Mouse (Mus musculus) liver, embryonic 12.5 days (tissue): ENCODE measurements around the gene Vezf1. TPM values are rescaled to one million over a fixed set of nuclear protein-coding genes. Genes with fewer than 3 reads are reported as not detected.

Source experiments
- polyA plus RNA-seq: library from polyadenylated mRNA; unstranded; fragments of >200 nt; fragmentation: Nextera tagmentation; extraction: Ambion mirVana; gene quantifications from 2 replicates; pipeline ENCODE4 v1.2.1, GENCODE M21; 2016

The Vezf1 gene
- polyA plus RNA-seq, 1 experiment from 2014 or later = 14.6 TPM

Other genes with a start within 250 kb of the Vezf1 start
- not detected in 2 replicates for gene Lpo, start 240.0 kb upstream of the Vezf1 start, polyA plus RNA-seq
- gene Mks1, start 215.1 kb upstream of the Vezf1 start, polyA plus RNA-seq = 3.9 and 4.3 TPM in 2 replicates
- 1.3 and 3.8 TPM in 2 replicates for gene Epx, start 192.7 kb upstream of the Vezf1 start, polyA plus RNA-seq
- not detected in 2 replicates for gene Olfr462, start 176.0 kb upstream of the Vezf1 start, polyA plus RNA-seq
- not detected in 2 replicates for gene Olfr463, start 170.9 kb upstream of the Vezf1 start, polyA plus RNA-seq
- not detected in 2 replicates for gene Olfr464, start 147.3 kb upstream of the Vezf1 start, polyA plus RNA-seq
- 14.3 and 15.5 TPM in 2 replicates for gene Dynll2, start 80.7 kb upstream of the Vezf1 start, polyA plus RNA-seq
- gene Srsf1, start 20.9 kb upstream of the Vezf1 start, polyA plus RNA-seq = 272 and 273 TPM in 2 replicates
- gene Cuedc1, start 29.8 kb downstream of the Vezf1 start, polyA plus RNA-seq = 3.4 and 4.6 TPM in 2 replicates
- 47.0 and 47.6 TPM in 2 replicates for gene Mrps23, start 136.1 kb downstream of the Vezf1 start, polyA plus RNA-seq
- gene Ccdc182, start 225.8 kb downstream of the Vezf1 start, polyA plus RNA-seq = 0.10 and 0.14 TPM in 2 replicates